Mouse (Mus musculus) monocyte, adult 5-6 weeks (primary cell): ENCODE measurements around the gene Trmt2a. TPM values are rescaled to one million over a fixed set of nuclear protein-coding genes. Genes with fewer than 3 reads are reported as not detected.

Source experiments
- ATAC-seq: fragments of 153-309, 156-312 bp; replicated peaks from 2 replicates; pipeline ENCODE4 v1.8.0; 2017; ENCODE audit warnings: mild to moderate bottlenecking; ENCODE audit not compliant: low TSS enrichment, insufficient number of reproducible peaks, severe bottlenecking, poor library complexity, low FRiP score
- total RNA-seq: library from RNA; stranded (forward); fragments of 200-1000, 200-491, 200-594 nt; gene quantifications from 3 replicates; pipeline ENCODE4 v1.2.3, GENCODE M21; 2017

The Trmt2a gene
- 78.5 to 79.6 TPM (median 79.2 TPM) in 3 replicates for total RNA-seq

DNA sequence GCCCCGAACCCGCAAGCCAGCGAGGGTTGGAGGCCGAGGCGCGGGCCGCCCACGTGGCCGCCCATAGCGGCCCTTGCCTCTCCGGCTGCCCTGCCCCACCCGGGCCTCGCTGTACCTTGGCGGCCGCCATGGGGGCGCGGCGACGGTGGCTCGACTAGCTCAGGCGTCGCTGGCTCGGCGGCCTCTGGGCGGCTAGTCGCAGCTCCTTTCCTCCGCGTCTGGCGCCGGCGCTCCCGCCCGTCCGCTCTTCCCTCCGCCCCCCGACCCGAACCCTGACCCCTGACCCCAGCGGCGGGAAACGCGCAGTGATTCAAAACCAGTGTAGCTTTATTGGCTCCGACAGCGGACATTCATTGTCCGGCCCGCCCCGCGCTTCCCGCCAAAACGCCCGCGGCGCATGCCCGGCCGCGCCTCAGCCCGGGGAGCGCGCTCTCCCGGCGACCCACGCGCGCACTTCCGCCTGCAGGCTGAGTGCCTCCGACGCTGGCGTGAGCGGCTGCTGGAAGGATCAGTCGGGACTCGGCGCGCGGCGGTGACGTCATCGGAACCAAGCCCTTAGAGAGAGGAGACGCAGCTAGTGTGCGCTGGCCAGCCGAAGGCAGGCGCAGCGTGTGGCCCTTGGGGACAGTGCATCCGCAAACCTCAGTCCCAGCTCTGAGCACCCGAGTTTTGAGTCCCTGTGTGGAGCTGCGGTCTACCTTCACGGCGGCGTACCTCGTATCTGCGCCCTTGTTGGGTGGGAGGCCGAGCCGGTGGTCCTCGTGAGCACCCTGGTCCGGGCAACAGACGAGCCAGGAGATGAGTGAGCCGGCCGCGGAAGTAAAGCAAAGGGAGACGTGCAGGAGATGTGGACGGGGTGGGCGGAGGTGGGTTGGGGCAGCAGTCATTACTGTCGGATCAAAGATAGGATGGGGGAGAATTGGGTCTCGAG is at the start of gene Trmt2a, which contains the start of gene Ranbp1:
Trmt2a (plus strand) TSS at position 247 of the 931 bp plus-strand sequence.
Ranbp1 (minus strand) TSS at position 300 of the 931 bp plus-strand sequence.
- peak; percentile 83 for ATAC-seq

DNA sequence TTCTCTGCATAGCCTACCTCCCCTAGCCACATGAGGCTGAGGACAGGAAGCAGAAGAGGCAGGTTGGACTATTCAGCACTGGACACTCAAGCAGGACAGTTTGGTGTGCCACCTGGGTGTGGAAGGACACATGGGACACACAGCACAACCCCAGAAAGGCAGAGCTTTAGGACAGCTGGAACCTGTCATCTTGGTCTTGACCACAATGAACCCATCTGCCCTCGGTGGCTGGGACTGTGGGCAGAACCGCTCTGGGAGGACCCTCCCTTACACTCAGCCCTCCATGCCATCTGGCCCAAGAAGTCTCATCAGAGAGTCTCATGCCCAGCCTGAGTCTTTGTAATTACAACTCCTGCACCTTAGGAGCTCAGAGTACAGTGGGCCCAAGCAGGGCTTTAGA is 48.4 kb upstream of the Trmt2a start:
- no peak for ATAC-seq

DNA sequence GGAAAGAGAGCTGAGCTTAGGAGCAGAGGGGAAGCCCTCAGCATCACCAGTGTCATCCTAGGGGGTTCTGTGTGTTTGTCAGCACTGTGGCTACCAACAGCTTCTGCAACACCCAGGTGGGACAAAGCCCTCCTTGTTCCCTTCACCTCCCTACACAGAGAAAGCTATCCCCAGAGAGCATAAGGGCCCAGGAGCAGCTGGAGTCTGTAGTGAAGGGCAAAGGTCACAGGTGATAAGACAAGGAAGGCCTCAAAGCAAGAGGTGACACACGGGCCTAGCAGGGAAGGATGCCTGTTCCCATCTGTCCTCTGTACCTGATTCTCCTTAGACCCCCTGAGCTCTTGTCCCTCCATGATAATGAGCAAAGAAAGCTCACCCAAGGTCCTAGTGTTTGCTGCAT is 46.9 kb upstream of the Trmt2a start:
- ATAC-seq: no peak

DNA sequence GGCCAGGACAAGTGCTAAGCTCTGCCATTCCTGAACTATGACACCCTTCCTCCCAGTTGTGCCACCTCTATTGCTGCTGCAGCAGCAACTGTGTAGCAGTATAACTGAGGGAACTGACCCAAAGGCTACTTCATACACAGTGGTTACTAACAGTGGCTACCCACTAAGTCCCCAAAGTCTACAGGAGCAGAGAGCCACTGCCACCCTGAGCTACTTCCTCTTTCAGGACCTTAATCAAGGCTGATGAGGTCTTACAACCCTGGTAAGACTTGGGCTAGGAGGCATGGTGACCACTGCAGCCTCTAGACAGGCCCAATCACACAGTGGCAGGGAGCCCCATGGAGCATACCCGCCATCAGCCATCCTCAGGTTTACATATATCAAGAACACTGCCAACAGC is 46.4 kb upstream of the Trmt2a start:
- ATAC-seq: no peak

DNA sequence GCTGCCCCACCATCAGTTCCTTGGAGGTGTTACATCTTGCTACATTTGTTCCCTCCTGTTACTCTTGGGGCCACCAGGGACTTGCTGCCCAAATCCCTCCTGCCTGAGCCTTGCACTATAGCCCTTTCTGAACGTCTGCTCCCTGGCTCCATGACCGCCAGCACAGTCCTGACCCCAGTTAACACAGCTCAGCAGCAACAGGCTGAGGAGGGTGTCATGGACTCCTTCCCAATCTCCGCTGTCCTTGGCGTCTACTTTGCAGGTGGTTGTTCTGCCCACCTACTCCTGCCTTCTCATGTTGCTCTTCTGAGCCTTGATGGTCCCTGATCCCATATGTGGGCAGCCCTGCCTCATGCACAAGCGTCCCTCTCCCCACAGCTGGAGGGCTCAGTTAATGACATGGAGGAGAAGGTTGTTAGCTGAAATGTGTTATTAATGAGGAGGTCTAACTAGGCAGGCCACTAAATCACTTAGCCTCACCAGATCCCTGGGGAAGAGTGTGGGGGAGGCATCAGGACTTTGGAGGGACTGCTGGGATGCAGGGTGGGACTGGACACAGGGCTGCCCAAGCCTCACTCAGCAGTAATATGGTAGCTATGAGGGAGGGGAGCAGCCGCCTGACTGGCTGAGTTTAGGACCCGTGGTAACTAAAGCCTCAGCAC is 44.9 kb upstream of the Trmt2a start:
- ATAC-seq: no peak

DNA sequence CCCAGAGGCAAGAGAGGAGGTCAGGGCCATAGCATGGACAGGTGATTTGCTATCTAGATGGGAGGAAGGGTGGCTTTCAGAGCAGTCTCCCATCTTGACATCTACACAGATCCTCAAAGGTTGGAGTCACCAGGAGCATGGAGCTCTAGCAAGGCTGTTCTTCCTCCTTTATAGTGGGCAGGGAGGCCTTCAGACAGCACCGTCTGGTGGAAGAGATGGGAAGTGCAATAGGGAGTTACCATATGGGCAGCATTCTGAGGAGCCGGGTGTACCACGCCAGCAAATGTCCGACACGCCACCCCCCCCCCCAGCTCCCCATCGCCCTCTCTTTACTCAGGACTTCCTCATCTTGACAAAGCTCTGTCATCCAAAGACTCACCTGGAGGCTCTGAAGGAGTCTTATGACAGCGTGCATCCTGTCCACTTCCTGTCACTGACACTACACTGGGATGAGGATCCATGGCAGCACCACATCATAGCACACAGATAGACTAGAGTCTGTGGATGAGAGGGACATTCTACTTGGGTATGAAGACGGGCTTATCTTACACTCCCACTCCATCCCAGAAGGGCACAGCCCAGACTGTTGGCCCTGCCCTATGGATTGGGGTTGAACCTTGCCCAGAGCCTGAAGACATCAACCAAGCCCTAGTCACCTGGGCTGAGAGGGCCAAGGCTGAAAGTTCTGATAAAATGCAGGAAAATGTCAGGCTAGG is 37.6 kb upstream of the Trmt2a start:
- ATAC-seq: peak; percentile 51; the same call in 1 of the 2 replicates

DNA sequence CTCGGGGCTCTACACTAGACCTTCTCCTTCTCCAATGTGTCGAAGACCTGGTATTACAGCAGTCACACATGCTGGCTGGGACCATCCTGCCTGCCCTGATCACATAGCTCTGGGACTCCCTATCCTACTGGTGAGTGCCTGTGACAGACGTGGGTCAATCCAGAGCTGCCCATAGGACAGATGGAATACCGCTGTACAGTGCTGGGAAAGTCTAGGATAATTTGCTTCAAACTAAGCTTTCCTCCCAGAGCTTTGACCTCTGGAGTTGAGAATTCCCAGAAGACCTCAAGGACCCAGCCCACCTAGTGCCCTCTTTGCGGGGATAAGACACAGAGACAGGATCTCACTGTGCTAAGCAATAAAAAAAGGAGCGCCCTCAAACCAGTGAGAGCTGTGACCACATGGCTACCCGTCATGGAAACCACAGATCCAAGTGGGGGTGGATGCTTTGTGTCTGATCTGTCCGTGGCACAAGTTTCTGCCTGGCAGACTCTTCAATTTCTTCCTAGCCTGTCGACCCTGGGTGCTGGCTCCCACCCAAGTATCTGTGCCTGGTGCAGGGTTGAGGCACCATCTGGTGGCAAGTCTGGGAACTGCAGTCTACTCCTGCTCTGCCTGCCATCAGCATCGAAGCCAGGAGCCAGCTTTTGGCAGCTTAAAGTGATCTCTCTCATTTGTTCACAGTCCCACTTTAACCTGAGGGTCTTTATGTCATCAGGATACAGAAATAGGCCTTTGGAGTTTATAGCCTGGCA is 36.9 kb upstream of the Trmt2a start:
- ATAC-seq: 0 out of 2 replicates have a peak, but pooled peaks have one; percentile 37

DNA sequence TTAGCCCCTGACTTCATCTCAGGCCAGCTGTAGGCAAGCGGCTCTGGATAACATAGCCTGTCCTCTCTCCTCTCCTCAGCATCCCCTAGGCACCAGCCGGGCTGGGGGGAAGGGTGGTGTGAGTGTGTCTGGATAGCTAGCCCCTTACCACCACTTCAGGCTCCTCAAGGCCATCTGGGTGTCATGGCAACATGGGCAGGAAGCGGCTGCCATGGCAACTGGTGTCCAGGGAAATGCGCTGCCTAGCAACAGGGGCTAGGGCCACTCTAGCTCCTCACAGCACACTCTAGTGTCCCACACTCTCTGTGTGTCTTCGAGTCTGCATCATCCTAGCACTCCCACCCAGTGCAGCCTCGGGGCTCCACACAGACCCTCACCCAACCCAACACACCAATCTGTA is 34.8 kb upstream of the Trmt2a start:
- no peak for ATAC-seq

DNA sequence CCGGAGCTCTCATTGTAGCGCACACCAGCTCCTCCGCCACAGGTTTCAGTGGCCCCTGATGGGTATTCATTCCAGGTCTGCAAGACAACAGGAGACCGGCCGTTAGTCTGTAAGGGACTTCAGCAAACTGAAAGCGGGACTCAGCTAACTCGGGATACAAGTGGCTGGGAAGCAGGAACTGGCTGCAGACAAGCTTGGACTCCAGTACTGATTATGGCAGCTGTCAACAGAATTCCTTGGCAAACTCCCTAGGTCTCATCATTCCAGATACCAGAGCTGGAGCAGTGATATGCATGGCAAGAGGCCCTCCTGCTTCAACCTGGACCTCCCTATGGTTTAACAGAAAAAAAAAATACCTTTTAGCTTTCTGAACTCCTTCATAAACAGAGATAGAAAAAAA is 33.6 kb upstream of the Trmt2a start:
- ATAC-seq: no peak

DNA sequence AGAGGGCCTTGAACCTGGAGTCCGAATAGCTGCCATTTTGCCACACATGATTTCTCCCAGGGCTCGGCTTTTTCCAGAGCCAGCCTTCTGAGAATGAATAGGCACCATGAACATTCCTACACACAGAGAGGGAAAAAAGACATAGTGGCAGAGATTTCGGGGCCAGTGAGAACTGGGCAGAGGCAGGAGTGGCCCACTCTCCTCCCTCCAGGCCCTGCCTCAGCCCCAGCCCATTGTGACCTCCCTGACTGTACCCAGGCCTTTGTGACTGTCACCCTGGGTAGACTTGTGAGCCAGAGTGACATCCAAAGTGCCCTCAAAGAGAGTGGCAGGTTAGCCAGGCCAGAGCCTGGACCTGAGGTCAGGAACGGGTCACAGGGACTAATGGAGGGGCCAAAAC is 30.9 kb upstream of the Trmt2a start, which contains the start of gene Ccdc188:
Ccdc188 (plus strand) TSS at position 301 of the 400 bp plus-strand sequence.
- no peak for ATAC-seq

DNA sequence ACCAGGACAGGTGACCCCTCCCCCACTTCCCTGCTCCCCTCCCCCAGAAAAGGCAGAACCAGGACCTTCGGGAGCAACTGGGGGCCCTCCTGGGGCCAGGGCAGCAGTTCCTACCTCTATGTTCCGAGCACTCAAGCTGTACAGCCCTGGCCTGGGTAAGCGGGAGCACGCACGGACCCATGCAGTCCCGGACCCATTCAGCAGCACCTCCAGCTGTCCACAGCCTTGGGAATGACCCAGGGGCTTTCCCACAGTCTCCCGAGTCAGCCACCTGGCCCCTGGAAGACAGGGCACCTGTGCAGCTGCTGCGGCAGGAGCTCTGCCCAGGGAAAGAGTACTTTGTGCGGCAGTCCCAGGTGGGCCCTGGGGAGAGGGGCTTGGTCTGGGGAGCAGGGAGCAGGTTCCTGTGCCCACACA is 29.9 kb upstream of the Trmt2a start:
- ATAC-seq: no peak

DNA sequence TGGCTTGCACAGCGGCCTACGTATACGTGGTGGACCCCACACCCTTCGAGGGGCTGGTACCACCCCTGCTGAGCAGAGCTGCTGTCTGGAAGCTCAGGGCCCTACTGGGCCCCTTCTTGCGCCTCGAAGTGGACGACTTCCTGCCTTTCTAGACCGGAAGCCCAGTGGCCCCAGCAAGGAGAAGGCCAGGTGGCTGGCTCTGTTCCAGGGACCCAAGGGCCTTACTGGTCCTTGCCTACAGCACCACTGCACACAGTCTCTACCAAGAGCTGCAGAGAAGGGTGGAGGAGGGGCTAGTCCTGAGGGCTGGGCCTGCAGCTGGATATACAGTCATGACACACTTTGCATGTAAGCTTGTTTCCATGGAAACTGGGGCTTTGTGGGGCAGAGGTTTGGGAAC is 28.5 kb upstream of the Trmt2a start:
- ATAC-seq: no peak

DNA sequence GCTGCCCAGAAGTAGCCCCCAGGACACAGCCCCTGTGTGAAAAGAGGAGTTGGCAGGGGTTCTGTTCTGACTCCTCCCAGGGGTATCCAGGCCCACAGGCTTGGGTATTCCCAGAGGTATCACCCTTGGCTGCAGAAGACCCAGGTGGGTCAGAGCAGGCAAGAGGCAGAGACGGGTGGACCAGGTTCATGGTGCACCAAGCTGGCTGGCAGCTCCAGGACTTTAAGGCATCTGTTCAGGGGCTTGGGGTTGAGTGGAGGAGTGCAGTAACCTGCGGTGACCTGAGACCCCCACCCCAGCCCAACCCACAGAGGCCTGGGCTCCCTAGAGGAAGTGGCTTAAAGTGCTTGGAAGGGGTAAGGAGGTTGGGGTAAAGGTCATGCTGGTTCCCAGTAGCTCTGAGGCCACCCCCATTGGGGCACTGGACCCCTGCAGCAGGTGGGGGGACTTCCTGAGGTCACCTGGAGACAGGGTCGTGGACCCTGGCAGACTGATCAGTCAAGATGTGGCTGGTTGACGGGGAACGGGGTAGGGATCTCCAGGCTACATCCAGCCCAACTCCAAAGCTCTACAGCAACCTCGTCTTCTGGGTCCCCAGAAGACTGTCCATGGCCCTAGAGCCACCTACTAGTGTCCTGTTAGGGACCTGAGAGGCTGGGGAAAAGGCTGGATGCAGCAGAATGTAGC is 27.5 kb upstream of the Trmt2a start:
- no peak for ATAC-seq

DNA sequence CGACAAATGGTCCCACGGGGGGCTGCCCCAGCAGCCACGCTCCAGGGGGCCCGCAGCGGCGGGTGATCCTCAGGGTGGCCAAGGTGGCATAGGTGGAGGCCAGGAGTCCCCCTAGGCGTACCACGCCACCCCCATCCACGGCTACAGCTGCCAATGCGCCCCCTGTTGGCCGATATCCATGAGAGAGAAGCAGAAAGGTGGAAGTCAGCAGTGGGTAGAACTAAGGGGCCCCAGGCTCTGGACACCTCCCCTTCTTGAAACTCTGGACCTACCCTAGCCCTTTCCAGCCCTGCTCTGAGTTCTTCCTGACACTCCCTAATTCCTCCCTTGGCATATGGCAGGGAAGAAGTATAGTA is 27.0 kb upstream of the Trmt2a start:
- no peak for ATAC-seq

DNA sequence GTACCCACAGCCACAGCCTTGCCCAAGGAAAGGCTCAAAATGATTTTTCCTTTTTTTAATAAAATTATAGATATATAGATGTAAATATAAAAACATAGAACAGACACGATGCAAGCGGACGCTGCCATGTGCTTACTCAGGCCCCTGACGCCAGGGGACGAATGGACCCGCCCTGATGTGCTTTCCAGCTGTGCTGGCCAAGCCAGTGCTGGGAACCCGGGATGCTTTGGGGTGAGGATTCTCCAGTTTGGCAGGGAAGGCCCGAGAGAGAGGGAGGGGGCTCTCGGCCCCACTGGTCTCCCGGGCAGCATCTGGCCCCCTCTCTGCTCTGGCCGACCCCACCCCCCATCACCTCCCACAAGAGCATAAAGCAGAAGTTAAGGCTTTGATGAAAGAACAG is 26.3 kb upstream of the Trmt2a start:
- no peak for ATAC-seq

DNA sequence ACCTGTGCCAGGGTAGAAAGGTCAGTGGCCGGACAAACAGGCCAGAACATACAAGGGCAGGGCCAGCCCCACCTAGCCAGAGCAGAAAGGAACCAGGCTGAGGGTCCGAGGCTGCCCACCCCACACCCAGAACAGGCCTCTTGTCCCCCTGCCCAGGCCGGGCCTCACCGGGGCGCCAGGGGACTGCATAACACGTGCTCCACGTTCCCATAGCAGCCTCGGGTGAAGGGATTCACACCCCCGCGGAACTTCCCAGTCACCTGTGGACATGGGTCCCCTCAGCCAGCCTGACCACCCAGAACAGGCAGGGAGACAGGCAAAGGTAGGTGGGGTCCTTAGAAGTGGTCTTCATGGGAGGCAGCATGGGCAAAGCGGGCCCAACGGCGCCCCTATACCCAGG is 21.3 kb upstream of the Trmt2a start:
- no peak for ATAC-seq

DNA sequence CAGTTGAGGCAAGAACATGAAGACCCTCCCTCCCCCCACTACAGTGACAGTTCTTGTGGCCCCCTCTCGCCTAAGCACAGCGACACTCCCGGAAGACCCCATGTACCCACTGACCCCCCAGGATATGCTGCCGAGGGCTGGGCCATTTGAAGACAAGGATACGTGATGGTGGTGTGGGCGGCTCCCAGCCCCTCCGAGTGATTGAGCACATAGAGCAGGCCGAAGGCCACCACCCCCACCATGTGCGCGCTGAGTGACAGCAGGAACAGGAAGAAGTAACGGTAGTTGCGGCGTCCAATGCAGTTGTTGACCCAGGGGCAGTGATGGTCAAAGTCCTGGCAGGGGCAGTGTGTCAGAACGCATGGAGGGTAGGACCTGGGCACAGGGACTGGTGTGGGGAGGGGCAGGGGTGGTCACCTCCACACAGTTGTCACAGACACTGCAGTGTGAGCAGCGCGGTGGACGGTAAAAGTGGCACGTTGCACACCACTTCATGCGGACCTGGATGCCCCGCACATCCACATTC is 20.5 kb upstream of the Trmt2a start:
- no peak for ATAC-seq

DNA sequence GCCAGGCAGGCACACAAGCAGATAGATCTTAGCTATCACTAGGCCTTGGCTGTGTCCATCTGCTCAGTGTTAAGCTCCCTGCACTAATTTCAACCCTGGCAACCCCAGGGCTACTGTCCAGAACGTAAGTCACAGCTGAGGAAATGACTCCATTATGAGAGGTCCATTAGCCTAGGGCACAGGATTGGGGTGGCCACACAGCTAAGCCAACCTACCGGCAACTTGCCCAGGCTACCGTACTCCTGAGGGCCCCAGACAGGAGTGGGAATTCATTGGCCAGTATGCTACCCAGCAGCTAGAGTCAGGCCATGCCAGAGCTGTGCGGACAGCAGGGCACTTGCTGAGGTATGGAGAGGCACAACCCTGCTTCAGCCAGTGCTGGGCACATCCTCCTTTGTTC is 19.6 kb upstream of the Trmt2a start:
- no peak for ATAC-seq
